Mouse (Mus musculus) gonadal fat pad, adult 2 months (tissue): ENCODE results near the gene Arf3. TPM values are rescaled to one million over a fixed set of nuclear protein-coding genes. Genes with fewer than 3 reads are reported as not detected.
A peak's percentile ranks its signal among the peaks of the same experiment; 100 is the strongest.

Source experiments
- DNase-seq: peaks from one replicate; pipeline ENCODE4 v3.0.0-alpha.2; 2012; ENCODE audit warnings: low read depth
- polyA plus RNA-seq: library from polyadenylated mRNA; depleted of rRNA; stranded (reverse); fragments of >200 nt; gene quantifications from 2 replicates; pipeline ENCODE4 v1.2.3, GENCODE M21; 2012

The Arf3 gene
- polyA plus RNA-seq, 1 experiment, result 149 TPM

GRCm38 (mm10) chr15:98790761-98791160 lies 27.7 kb upstream of the Arf3 start:
- no peak for DNase-seq

DNA sequence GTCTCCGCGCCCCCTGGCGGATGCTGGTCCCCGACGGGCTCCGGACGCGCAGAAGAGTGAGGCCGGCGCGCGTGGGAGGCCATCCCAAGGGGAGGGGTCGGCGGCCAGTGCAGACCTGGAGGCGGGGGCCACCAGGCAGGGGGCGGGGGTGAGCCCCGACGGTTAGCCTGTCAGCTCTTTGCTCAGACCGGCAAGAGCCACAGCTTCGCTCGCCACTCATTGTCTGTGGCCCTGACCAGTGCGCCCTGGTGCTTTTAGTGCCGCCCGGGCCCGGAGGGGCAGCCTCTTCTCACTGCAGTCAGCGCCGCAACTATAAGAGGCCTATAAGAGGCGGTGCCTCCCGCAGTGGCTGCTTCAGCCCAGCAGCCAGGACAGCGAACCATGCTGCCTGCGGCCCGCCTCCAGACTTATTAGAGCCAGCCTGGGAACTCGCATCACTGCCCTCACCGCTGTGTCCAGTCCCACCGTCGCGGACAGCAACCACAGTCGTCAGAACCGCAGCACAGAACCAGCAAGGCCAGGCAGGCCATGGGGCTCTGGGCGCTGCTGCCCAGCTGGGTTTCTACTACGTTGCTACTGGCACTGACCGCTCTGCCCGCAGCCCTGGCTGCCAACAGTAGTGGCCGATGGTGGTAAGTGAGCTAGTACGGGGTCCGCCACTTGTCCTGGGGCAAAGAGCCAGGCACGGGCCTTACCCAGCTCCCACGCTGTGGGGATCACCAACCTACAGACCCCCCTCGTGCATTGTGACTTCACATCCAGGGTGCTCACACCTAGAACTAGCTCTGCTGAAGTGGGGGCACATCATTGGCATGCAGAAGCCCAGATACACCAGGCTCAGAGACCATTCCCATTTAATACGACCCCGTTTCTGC lies 26.9 kb upstream of the Arf3 start, which contains the start of gene Wnt1:
Gene Wnt1 (plus strand): TSS at position 197 of the 875 bp plus-strand sequence.
- no peak for DNase-seq

DNA sequence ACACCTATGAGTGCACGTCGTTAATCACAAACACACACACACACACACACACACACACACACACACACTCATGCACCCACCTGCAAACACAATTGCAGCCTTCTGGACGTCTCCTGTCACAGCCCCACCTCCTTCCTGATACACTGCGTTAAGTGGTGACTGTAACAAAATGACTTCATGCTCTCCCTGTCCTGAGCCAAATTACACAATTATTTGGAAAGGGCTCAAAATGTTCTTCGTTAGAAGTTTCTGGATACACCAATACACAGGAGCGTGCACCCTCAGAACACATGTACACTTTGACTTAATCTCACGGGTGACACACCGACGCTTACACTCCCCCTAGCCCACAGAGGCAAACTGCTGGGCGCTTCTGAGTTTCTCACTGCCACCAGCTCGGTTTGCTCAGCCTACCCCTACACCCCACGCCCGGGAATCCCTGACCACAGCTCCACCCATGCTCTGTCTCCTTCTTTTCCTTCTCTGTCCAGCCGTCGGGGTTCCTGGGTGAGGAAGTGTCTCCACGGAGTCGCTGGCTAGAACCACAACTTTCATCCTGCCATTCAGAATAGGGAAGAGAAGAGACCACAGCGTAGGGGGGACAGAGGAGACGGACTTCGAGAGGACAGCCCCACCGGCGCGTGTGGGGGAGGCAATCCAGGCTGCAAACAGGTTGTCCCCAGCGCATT lies 26.1 kb upstream of the Arf3 start:
- DNase-seq, result no peak

DNA sequence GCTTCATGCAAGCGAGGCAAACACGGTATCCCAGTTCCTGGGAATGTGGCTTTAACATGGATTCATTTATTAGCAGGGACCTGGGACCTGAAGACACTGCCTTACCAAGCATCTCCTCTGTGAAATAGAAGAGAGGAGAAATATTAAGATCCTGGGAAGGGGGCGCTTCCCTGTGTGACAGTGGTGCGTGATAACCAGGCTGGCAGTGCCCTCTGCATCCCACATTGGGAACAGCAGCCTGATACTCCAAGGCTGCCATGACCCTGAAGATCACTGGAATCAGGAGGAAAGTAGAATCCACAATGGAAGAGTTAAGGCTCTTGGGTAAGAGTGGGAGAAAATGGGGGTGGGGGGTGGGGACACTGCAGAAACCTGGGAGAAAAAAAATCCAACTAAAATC lies 24.9 kb upstream of the Arf3 start:
- no peak for DNase-seq

GRCm38 (mm10) chr15:98785744-98786143 lies 22.7 kb upstream of the Arf3 start:
- no peak for DNase-seq

DNA sequence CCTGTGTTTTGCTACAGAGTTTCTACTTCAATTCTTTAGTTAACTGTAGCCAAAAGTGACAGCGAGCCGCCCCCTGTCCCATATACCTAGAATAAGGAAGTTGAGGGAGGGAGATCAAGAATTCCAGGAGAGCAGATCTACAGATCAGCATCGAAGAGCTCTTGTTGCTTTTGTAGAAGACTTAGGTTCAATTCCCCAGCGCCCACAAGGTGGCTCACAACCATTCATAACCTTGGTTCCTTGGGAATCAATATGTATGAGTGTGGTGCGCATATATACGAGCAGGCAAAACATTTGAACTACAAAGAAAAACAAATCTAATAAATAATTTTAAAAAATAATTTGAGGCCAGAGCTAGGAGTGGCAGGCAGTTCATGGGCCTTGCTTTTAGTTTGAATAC lies 18.2 kb upstream of the Arf3 start:
- no peak for DNase-seq

- DNase-seq, result no peak
Observed at GRCm38 (mm10) chr15:98780573-98780972, 17.6 kb upstream of the Arf3 start.

DNA sequence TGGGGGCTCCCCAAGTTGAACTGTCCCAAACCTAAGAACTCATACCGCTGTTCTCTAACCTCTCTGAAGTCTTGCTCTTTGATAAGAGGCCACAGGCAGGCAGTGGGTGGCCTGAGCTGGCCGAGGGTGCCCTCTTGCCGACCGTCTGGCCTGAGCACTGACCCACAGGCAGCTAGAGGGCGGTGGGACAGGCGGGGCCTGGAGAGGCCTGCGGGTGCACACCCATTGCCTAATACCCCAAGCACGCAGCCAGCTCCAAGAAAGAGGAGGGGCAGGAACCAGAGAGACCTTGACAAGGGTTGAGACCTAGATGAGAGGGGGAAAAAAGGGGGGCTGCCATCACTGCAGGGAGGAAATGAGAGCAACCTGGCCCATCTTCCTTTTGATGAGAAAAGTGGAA lies 17.1 kb upstream of the Arf3 start:
- DNase-seq, result no peak

- no peak for DNase-seq
Observed at GRCm38 (mm10) chr15:98778806-98779205, 15.8 kb upstream of the Arf3 start.

DNA sequence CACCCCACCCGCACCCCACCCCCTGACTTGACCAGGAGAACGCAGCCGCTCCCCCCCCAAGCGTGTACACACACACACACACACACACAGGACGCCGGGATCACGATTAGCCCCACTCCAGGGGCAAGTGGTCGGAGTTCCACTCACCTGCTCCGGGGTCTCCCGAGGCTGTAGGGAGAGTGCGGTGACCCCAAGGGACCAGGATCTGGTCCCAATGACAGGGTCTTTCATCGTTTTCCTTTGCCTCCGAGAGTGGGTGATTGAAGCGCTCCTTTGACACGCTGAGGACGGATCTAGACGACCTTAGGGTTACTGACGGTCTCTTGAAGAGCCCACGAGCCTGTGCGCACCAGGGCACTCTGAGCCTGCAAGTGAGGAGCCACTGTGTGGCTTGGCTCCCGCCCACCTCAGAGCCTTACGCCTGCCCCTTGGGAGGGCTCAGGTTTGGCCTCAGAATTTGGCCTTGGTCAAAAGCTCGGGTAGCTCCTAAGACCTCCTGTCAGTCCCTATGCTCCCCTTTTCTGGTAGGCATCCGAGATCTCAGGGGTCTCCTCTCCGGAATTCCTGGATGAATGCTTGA lies 15.3 kb upstream of the Arf3 start:
- no peak for DNase-seq

GRCm38 (mm10) chr15:98777762-98778161 lies 14.7 kb upstream of the Arf3 start, which contains the start of gene Wnt10b:
TSS of gene Wnt10b (minus strand) at chr15:98778150.
- DNase-seq, result no peak

- no peak for DNase-seq
Observed at GRCm38 (mm10) chr15:98777005-98777616, 14.1 kb upstream of the Arf3 start.

DNA sequence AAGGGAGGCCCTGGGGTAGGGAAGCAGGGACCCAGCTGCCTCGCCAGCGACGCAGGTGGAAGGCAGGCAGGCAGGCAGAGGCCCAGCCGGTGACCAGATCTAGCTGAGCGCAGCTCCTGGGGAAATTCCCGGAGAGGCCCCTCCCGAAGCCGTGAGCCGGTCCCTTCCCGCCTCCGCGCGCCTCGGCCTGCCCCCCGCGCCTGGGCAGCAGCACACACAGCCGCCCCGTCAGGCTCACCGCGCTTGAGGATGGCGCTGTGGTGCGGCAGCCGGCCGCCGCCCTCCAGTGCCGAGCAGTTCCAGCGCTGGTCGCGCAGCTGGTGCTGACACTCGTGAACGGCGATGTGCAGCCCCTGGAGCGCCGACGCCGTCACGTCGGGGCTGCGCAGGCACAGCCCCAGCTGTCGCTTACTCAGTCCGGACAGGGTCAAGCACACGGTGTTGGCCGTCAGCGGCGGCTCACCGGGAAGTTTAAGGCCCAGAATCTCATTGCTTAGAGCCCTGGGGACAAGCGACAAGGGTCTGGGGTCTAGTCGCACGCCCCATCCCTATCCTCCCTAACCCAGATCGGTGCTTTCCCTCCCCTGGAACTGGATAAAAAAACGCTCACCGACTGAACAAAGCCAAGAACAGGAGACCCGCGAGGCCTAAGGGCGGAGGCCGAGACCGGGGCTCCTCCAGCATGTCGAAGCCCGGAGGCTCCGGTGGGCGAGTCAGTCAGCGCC lies 13.4 kb upstream of the Arf3 start:
- no peak for DNase-seq

GRCm38 (mm10) chr15:98775533-98775932 lies 12.5 kb upstream of the Arf3 start:
- no peak for DNase-seq

DNA sequence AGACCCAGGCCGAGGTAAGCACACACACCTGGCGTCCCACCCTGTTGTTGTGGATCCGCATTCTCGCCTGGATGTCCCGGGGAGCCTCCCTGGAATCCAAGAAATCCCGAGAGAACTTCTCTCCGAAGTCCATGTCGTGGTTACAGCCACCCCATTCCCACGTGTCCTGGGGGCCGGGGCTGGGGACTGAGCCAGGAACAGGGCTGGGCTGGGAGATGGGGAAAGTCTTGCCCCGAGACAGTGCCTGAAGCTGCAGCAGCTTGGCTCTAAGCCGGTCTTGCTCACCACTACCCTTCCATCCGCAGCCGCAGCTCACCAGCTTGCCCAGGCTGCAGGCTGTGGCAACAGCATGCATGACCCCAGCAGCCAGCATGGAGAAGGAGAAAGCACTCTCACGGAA lies 11.1 kb upstream of the Arf3 start:
- no peak for DNase-seq

GRCm38 (mm10) chr15:98772511-98773211 lies 9.6 kb upstream of the Arf3 start:
- DNase-seq, result peak; percentile 26

- no peak for DNase-seq
Observed at GRCm38 (mm10) chr15:98771813-98772425, 8.9 kb upstream of the Arf3 start.

- DNase-seq, result no peak
Observed at GRCm38 (mm10) chr15:98768259-98768658, 5.2 kb upstream of the Arf3 start.

DNA sequence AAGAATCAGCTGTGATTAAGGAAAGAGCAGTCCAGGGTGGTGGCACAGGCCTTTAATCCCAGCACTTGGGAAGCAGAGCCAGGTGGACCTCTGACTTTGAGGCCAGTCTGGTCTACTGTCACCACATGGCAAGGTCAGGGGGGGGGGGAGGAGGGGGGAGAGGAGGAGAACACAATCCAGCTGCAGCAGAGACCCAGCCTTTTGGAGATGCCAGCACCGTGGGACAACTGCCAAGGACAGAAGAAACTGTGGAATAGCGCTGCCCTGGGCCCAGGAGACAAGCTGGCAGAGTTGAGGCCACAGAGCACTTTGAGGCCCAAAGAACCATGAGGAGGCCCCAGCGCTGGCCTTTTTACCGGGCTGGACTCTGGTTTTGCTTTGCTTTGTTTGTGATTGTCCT lies 2.9 kb upstream of the Arf3 start:
- no peak for DNase-seq

GRCm38 (mm10) chr15:98762201-98762621 lies 803 bp downstream of the Arf3 start:
- no peak for DNase-seq
